Mouse (Mus musculus): ENCODE results near the gene Twistnb.

DNA sequence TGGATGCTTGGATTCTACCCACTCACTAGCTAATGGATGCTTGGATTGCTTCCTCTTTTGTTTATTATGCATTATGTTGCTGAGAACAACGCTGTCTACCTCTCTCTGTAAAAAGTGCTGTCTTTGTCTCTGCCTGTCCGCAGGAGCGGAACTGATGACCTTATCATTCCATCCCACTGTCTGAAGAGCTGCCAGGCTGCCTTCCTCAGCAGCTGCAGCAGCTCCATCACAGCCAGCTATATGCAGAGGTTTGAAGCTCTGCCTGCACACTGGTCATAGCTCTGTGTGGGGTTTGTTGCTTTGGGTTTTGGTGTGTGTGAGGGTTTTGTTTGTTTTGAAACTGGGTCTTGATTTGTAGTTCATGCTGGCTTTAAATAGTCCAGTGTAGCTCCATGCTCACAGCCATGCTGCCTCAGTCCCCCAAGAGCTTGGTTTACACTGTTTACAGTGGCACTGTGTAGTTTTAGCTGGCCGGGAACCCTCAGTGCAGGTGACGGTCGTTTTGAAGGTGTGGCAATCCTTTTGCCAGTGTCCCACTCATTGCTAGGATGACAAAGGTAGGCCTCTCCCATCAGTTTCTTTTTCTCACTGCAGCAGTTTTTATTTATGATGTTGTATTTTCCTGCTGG lies 23.9 kb upstream of the Twistnb start:
- TF ChIP-seq HCFC1 (IDR thresholded peaks at IDR 0.05; ENCODE audit: borderline replicate concordance, insufficient read depth, low read length) (no peak), CHD2 (IDR thresholded peaks at IDR 0.05; ENCODE audit: low read depth, low read length) (no peak), MAFK (IDR thresholded peaks at IDR 0.05; ENCODE audit: insufficient read depth, low read depth, low read length) (no peak), ZC3H11A (IDR thresholded peaks at IDR 0.05; ENCODE audit: borderline replicate concordance, low read depth, low read length) (no peak), ZNF384 (IDR thresholded peaks at IDR 0.05; ENCODE audit: low read depth, low read length) (no peak)
